Mouse (Mus musculus): ENCODE measurements around the gene Mtrex.

Mtrex gene

DNA sequence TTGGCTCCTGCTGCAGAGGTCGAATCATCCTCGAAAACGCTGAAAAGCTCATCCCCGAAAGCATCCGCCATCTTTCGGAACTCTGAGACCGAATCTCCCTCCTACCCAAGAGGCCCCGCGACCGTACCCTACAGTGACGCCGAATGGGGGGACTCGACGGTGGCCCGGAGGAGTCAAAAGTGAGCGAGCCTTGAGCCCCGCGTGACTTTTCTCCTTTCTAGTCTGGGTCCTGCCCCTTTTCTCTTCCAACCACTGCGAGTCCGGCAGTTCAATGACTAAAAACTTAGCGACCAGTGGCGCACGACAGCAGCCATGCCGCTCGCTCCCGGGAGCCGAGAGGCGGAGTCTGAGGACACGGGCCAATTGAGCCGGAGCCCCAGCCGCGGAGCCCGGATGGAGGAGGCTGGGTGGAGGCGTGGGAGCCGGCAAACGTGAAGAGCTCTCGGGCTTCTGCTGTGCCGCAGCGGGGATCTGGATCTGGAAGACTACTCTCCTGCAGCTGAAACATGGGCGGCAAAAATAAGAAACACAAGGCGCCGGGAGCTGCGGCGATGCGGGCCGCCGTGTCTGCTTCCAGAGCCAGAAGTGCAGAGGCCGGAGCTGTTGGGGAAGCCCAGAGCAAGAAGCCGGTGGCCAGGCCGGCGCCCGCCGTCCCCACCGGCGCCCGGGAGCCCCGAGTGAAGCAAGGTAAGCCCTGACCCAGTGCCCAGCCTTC lies at the start of gene Mtrex, which contains the start of gene Dhx29:
Gene Mtrex, minus strand, starts transcription at position 112 of the 715 bp plus-strand sequence.
Gene Dhx29, plus strand, starts transcription at position 168 of the 715 bp plus-strand sequence.
- peak; percentile 98 for DNase-seq (ENCODE audit: low read depth)

DNA sequence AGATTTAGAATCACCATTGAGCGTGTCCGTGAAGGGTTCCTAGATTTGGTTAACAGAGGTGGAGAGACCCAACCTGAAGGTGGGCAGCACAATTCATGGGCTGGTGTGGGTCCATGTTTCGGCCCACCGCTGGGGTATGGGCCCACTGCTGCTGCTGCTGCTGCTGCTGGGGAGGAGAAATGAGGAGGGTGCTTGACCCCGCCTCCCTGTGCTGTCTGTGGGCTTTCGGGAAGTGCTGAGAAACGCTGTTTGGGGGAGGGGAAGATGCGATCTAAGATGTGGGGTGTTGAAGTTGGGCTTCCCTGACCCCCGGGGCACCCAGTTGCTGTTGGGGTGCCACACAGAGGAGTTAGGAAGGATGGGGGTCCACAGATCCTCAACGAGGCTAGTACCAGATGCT lies 49.5 kb upstream of the Mtrex start:
- no peak for DNase-seq (ENCODE audit: low read depth)

DNA sequence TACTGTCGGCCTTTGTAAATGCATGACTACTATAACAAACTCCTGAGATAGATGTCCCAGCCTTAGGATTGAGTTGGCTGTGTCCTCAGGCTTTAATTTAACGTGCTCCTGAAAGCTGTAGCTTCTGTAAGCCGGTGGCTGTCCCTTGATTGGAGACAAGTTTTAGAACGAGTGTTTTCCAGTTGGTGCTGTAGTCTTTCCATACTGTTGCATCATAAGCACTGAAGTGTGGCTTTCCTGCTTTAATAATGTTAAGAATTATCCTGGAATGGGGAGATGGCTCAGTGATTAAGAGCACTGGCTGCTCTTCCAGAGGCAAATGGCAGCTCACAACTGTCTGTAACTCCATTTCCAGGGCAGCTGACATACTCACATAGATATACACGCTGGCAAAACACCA lies 40.1 kb upstream of the Mtrex start:
- no peak for DNase-seq (ENCODE audit: low read depth)

DNA sequence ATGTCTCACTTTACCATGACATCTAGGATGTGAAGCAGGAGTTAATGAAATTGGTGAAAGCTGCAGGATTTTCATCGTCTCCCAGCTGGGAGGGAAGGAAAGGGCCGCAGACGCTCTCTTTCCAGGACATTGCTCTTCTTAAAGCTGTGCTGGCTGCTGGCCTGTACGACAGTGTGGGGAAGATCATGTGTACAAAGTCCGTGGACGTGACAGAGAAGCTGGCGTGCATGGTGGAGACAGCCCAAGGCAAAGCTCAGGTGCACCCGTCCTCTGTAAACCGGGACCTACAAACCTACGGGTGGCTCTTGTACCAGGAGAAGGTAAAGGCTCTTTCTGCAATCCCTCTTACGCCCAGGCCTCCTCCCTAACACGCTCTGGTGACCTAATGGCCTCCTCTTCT lies 37.2 kb upstream of the Mtrex start:
- no peak for DNase-seq (ENCODE audit: low read depth)

DNA sequence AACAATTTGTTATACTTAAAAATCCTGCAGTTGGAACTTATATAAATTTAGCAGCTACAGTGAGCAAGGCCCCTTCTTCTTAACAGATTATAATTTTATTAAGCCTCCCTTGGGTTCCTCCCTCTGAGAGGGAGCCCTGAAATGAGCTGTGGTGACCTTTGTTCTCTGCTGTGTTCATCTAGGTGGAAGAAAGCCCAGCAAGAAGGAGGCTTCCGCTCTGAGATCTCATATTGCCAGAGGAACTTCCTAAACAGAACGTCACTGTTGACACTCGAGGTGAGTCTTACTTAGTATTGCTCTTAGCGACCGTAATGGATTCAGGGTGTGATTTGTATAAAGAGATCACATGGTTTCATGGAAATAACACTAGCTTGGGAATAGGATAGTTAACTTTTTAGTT lies 35.9 kb upstream of the Mtrex start:
- DNase-seq (ENCODE audit: low read depth), result no peak

DNA sequence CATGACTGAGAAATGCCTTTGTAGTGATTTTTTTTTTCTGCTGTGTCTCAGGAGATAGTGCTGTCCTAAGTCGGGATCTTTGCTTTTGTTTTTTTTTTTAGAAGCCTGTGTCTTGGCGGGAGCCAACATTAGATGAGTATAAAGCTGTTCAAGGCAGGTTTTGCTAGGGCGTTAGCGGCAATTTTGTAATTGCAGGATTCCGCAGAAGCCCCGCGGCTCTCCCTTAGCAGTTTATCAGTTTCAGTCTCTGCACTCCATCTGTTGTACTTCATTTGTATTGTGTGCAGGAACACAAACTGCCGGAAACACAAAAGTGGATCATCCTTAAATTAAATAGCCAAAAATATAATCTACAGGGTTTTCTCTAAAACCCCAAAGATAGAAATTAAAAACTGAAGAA lies 26.9 kb upstream of the Mtrex start:
- no peak for DNase-seq (ENCODE audit: low read depth)

DNA sequence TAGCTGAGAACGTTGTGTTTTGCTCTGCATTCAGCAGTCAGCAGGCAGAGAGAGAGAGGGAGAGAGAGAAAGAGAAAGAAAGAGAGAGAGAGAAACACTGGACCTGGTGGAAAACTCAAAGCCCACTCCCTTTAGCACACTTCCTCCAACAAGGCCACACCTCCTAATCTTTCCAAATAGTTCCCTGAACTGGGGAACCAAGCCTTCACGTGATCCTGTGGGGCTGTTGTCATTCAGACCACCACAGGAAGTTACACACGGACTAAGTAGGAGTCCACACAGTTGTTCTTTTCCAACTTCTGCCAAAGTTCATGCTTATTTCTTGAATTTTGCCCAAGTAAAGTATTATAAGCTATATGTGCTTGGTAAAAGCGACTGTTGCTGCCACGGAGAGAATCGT lies 18.7 kb upstream of the Mtrex start:
- DNase-seq (ENCODE audit: low read depth), result peak; percentile 35

DNA sequence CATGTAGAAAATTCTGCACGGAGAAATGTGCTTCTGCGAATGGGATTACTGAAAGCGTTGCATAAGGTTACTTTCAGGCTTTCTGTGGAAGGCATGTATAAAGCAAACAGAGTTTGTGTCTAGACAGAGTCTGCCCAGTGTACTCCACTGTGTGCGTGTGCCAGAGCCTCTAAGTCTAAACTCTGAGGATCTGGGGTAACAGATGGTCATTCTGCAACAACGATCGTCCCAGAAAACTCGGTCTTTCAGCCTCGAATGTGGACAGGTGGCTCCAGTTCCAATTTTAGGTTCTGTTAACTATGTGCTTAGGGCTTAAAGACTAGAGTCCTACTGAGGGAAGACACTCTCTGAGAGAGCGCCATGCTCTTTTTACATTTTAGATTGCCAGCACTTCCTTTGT lies 18.1 kb upstream of the Mtrex start:
- DNase-seq (ENCODE audit: low read depth), result no peak

DNA sequence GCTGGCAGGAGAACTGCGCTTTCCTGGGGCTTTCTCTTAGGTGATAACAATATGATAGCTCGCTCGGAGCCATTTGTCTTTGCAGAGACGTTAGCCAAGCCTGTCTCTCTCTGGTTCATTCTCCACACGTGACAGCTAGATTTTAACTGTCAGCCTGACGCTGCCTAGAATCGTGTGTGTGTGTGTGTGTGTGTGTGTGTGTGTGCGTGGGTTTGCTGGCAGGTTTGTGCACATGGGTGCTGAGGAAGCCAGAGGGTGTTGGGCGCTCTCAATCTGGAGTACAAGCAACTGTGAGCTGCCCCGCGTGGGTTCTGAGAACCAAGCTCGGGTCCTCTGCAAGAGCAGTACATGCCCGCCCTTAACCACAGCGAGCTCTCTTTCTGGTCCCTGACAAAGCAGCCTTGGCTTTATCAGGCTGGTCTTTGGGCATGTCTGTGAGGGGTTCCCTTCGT lies 14.7 kb upstream of the Mtrex start:
- DNase-seq (ENCODE audit: low read depth), result no peak

DNA sequence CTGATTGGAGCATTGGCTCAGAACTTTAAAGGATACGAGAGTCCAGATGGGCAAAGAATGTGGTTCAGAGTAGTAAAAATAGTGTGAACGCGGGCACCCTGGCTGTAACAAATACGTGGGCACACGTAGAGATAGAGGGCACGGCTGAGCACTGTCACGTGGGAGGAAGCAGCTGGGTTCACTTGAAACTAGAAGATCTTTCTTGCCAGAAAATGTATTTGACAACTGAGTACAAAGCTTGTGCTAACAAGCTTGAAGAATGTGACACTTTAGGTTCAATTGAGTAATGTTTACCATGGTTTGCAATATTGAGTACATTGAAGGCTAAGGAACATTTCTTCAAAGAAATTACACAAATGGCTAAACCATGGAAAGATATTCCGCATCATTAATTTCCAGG lies 10.9 kb upstream of the Mtrex start:
- DNase-seq (ENCODE audit: low read depth), result no peak

DNA sequence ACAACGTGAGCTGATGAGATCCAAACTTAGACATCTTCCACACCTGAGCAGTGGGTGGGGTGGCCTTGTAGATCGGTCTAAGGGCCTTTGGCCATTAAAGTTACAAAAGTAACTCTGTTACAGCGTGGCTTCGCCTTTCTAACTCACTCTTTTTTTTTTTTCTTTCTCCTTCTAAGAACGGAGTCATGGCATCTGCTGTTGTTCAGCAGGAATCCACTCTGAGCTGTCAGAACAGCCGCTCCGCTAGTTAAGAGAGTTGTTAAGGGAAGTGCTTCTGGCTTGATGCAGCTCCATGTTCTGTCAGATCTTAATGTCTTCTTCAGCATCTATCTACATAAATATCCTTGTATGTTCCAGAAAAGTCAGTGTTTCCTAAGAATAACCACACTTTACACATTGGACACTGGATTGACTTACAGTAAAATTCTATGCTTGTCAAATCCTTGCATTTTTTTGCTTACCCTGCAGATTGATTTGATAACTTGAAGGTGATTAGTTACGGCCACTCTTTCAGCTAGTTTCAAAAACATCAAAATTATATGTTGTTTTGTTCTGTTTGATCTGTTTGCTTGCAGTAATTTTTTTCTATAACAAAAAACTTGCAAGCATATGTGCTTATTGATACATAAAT lies 955 bp upstream of the Mtrex start:
- peak; percentile 32 for DNase-seq (ENCODE audit: low read depth)

DNA sequence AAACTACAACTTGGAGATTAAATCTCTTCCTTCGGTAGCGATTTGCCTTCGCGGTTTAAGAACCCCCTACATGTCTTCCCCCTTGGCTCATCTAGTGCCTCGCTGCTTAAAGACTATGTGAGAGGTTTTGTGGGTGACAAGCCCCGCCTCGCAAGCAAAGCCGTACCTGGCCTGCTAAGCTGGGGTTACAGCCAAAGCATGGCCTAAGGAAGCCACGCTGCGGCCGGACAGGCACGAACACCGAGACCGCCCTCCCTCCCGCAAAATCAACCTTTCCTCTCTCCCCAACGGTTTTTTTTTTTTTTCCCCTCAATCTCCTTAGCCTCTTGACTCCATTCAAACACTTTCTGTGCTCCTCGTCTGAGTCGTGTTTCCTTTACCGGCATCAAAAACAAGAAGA lies 402 bp downstream of the Mtrex start:
- DNase-seq (ENCODE audit: low read depth), result peak; percentile 64

DNA sequence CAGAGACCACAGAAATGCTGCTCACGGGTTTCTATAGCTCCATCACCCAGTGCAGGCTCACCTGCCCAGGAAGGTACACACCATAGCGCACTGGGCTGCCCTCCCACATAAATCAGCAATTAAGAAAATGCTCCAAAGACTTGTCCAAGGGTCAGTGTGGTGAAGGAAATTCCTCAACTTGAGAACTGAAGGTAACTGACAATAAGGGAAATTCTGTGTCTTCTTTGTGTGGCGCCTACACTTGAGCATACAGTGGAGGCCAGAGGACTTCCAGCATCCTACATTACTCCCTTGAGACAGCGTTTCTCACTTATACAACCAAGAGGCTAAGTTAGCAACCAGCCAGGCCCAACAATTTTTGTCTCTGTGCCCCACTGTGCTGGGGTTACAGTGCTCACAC lies 1.2 kb downstream of the Mtrex start:
- DNase-seq (ENCODE audit: low read depth), result no peak

DNA sequence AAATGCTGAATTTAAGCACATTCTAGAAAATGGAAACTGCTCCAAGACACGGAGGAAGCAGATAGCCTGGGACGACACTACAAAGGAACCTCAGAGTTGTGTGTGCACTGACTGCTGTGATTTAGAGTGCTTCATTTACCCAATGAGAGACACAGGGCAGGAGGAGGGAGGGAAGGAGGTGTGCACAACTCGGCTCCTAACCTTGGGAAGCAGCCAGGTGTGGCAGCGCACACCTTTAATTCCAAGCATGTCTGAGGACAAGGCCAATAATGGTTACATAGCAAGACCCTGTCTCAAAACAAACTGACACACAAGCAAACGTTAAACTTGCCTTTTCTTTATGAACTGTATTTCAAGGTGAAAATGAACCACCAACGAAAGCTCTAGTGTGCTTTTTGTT lies 1.9 kb downstream of the Mtrex start:
- DNase-seq (ENCODE audit: low read depth), result no peak

DNA sequence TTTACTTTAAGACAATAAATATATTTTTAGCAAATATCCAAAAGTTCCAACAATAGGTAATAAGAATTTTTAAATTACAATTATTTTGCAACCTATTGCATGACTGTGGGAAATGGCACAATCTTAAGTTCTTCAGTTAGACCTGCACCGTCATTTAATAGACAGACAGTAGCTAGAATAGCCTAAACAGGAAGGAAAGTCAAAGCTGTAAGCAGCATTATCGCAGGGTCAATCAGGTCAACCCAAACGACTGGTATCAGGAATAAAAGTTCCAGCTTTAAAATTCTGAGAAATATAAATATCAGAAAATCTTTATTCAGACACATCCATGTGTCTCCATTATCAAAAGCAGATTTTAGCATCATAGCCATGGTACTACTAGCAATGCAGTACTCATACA lies 6.3 kb downstream of the Mtrex start:
- DNase-seq (ENCODE audit: low read depth), result peak; percentile 22

DNA sequence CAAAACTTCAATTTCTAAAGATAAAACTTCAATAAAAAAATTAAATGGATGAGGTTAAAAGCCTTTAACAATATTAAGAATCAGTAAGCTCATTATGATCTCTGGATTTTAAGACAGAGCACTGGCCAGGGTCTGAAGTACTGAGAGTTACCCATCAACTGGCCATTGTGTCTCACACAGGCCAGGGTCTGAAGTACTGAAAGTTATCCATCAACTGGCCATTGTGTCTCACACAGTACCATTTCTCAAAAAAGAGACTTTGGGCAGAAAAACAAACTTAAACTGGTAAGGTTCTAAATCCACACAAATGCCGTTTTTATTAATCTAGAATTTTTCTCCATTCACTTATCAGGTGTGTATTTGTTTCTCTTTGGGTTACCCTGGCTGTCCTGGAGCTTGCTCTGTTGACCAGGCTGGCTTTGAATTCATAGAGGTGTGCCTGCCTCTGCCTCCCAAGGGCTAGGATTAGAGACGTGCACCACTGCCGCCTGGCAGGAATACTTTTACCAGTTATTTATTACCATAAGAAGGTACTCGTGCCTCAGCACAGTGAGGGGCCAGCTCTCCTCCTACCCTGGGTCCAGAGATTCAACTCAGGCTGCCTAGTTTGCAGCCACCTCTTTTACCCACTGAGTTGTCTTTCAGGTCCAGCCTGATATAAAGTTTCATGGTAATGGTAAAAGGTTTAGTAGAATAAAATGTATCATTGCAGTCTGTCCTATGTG lies 7.9 kb downstream of the Mtrex start:
- DNase-seq (ENCODE audit: low read depth), result no peak

DNA sequence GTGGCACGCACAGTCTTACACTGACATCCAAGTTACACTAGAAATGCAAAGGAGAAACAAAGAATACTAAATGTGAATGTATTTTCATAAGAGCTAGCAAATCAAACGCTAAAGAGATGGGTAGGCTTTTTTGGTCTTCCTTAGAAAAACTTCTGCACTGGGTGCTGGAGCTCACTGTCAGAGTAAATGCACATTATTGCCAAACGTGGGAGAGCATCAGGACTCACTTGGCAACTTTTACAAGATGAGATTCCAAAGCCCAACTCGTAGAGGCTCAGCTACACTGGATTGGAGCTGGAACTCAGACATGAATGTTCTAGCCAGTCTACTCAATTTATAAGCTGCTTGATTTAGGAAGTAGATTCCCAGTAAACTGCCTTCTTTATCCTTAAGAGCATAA lies 16.8 kb downstream of the Mtrex start:
- DNase-seq (ENCODE audit: low read depth), result no peak

DNA sequence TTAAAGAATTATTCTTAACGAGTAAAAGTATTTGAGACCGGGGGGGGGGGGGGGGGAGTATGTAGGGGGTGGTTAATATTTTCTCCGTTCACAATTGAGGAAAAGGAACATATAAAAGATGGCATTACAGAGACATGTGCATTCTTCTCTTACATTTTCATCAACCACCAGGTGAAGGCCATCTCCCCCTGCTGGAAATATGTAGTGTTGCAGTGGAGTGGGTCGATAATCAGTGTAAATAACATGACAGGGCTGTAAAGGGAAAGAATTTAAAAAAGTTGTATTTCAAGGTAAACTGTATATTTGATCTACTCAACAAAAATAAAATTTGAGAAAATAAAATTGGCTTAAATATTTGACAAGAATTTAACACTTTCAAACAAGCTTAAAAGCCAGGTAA lies 17.5 kb downstream of the Mtrex start:
- DNase-seq (ENCODE audit: low read depth), result peak; percentile 55

DNA sequence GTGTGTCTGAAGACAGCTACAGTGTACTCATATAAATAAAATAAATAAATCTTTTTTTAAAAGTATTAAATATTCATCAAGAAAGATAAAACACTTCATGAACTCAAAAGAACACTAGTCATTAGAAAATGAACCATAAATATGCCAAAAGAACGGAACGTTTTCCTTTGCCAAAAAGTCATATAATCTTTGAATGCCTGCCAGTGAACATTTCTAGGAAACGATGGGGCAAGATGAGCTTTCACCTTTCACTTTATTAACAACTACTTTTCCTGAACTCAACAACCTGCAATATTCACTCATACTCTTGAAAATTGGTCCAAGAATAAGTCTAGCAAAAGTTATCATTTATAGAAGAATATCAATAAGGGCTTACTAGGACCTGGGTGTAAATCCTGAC lies 25.0 kb downstream of the Mtrex start:
- no peak for DNase-seq (ENCODE audit: low read depth)

DNA sequence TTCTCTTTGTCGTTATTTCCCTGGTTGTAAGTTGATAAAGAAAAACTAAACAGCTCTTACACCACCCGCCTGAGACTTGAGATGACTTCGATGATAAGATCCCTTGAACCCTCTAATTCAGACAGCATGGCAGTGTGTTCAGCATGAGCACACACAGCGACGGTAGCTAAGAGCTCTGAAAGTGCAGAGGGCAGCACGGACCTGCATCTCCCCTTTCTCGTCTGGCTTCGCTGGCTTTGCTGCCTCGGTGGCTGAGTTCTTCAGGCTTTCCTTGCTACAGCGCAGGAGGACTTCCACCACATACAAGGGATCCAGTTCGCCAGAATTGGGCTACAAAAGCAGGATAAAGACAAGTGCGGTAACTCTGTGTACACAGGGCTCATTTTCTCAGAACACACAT lies 40.0 kb downstream of the Mtrex start:
- DNase-seq (ENCODE audit: low read depth), result no peak

DNA sequence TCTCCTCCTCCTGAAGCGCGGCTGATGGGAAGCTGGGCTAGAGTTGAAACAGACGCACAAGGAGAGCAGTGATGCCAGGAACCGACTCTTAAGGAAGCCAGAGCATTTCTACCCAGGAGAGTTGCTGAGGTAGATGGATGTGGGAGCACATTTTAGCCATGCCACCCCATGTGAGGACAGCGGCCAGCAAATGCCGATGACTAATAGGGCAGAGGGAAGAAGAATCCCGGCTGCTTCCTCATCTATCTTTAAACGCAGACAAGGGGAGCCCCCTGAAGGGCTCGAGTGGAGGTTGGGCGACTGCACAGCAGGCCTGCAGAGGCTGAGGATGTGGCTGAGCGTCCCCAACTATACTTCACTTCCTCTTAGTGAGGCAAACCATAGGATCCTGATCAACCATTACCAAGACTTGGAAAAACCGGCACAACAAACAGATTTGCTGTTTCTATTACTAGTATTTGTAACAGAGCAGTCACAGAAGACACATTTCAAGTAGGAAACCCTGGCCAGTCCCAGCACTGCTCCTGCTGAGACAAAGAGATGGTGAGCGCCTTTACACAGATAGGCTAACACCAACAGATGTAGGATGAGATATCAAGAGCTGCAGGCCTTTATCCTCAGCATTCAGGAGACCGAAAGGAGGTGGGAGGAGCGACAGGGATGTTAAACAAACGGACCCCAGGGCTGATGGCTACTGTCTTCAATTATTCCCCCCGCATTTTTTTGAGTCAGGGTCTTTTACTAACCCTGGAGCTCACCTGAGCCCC lies 55.5 kb downstream of the Mtrex start:
- peak; percentile 25 for DNase-seq (ENCODE audit: low read depth)

DNA sequence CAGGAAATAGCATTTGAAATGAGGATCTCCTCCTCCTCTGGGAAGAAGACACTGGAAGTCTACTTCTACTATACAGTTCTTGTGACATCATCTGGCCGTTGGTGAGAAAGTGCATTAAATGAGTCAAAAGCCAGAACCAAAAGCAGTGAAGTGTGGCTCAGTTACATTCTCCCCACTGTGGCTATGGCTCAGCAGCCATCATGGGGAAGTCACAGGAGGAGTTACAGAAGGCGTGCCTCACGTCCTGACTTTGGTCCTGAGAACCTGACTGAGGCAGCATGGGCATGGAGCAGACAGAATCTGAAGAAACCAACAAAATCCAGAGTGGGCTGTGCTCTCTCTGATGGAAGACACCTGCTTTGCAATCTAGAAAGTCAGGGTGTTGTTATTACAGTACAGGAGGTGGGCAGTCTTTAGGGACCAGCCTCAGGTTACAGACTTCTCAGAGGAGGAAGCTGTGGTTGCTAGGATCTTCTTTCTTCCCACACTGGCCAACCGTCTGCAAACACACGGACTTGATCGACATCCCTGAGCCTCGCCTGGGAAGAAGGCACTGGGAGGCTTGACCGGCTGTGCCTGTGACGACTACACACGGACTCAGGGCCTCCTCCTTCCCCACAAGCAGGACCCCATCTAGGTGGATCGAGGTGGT lies 57.0 kb downstream of the Mtrex start:
- DNase-seq (ENCODE audit: low read depth), result peak; percentile 25
